Mouse (Mus musculus) liver, embryonic 11.5 days (tissue): ENCODE measurements around the gene Phospho1. TPM values are rescaled to one million over a fixed set of nuclear protein-coding genes. Genes with fewer than 3 reads are reported as not detected.
A peak's percentile ranks its signal among the peaks of the same experiment; 100 is the strongest.

Experiments used
- ATAC-seq: fragments of 200-750 bp; cut with Nextera tagmentation; replicated peaks from 2 replicates; pipeline ENCODE4 v1.8.0; 2017; ENCODE audit warnings: moderate number of reproducible peaks, mild to moderate bottlenecking, moderate TSS enrichment, moderate library complexity; ENCODE audit not compliant: low FRiP score
- DNase-seq: peaks from one replicate; pipeline ENCODE4 v3.0.0-alpha.2; 2017; ENCODE audit warnings: low spot score
- H3K27ac ChIP-seq: fragments of 300-500 bp; sonication (generic); 2 replicates; pipeline ENCODE4 v1.5.1; 2014; ENCODE audit warnings: mild to moderate bottlenecking, low read depth, low read length, control low read depth
- H3K27me3 ChIP-seq: fragments of 300-500 bp; sonication (generic); replicated peaks from 2 replicates; pipeline ENCODE4 v1.6.1; 2014; ENCODE audit warnings: low read length, mixed read lengths; ENCODE audit not compliant: control insufficient read depth, insufficient read depth
- H3K36me3 ChIP-seq: fragments of 300-500 bp; sonication (generic); 2 replicates; pipeline ENCODE4 v1.6.1; 2014; ENCODE audit warnings: mild to moderate bottlenecking, low read length, moderate library complexity, mixed read lengths; ENCODE audit not compliant: control insufficient read depth, insufficient read depth
- H3K4me1 ChIP-seq: fragments of 300-500 bp; sonication (generic); replicated peaks from 2 replicates; pipeline ENCODE4 v1.6.1; 2014; ENCODE audit warnings: low read length, mixed read lengths; ENCODE audit not compliant: control insufficient read depth, insufficient read depth
- H3K4me2 ChIP-seq: fragments of 300-500 bp; sonication (generic); 2 replicates; pipeline ENCODE4 v1.6.1; 2014; ENCODE audit warnings: mild to moderate bottlenecking, control low read depth, moderate library complexity
- H3K4me3 ChIP-seq: fragments of 300-500 bp; sonication (generic); 2 replicates; pipeline ENCODE4 v1.5.1; 2014; ENCODE audit warnings: low read depth, low read length, control low read depth
- H3K9ac ChIP-seq: fragments of 300-500 bp; sonication (generic); 2 replicates; pipeline ENCODE4 v1.6.1; 2014; ENCODE audit warnings: low read depth, low read length, control low read depth
- H3K9me3 ChIP-seq: fragments of 300-500 bp; sonication (generic); 2 replicates; pipeline ENCODE4 v1.6.1; 2016; ENCODE audit warnings: low read length, inconsistent platforms, mixed read lengths; ENCODE audit not compliant: control insufficient read depth
- WGBS: fragments of 180-500 bp; shearing (Covaris S2); extraction: QIAGEN DNeasy Blood & Tissue Kit; methylation state at CpG from one replicate; pipeline ENCODE4 v1.1.7; 2014; 5-methylcytosine and 5-hydroxymethylcytosine counted together
- polyA plus RNA-seq: library from polyadenylated mRNA; unstranded; fragments of >200 nt; fragmentation: Nextera tagmentation; extraction: Ambion mirVana; gene quantifications from 2 replicates; pipeline ENCODE4 v1.2.1, GENCODE M21; 2014

Phospho1 gene
- polyA plus RNA-seq, 1 experiment from 2014 or later, result 0.74 TPM

DNA sequence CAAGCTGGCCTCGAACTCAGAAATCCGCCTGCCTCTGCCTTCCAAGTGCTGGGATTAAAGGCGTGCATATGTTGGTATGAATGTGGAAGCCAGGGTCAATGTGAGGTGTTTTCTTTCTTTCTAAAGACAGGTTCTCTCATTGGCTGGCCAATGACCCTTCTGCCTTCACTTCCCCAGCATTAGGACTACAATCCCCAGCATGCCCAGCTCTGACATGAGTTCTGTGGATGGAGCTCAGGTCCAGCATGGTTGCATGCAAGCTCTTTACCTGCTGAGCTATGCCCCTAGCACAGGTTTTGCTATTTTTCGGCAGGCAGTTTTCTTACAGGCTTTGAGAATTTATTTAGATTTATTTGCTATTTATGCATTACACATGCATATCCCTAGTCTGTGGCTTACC is 33.0 kb downstream of the Phospho1 start:
- Histone ChIP-seq H3K4me1 (peaks cover 17% of the 10 kb centered on the region), H3K4me2 (no peak overlapping the region), H3K36me3 (no peaks in the 10 kb centered on the region), H3K9me3 (no peaks in the 10 kb centered on the region), H3K9ac (no peak overlapping the region), H3K4me3 (no peak overlapping the region), H3K27me3 (0 out of 2 replicates have a peak, but pooled peaks cover 1% of the 10 kb centered on the region), H3K27ac (no peak overlapping the region)
- whole genome bisulfite sequencing, result 73% methylated on average over 4 of the region's 4 CpGs
- no peak for ATAC-seq
- no peak for DNase-seq

DNA sequence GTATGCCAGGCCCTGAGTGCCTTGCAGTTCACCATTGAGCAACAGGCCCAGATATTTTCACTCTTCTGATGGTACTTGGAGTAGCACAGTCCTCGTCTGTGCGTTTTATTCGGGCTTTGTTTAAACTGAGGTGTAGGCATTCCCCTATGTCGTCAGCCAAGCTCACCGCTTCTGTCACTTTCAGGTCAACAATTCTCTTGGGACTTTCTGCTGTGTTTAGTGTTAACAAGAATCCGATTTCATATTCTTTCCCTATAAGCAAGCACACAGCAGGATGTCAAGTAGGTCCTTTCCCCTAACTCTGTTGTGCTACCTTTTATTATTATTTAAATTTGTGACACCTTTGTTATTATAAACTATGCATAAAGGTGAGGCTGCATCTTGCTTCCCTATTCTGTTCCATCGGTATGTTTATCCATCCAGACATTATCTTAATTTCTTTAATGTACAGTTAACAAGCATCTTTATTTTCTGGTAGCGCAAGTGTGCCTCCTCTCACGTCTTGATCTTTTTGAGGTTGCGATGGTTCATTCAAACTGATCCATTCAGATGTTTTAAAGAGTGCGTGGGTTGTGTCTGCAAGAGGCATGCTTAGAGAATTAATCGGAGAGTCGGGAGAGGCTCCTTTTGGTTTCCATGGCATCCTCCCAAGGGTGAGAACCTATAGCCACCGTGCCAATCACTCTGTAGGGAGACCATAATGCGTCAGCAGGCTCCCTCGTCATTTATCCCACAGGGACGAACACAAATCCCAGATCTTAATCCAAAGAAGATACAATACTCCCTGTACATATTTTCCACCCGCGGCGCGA is 33.6 kb downstream of the Phospho1 start:
- Histone ChIP-seq H3K4me2 (peak overlapping the region; percentile 95), H3K4me1 (peaks cover 17% of the 10 kb centered on the region), H3K27me3 (no peaks in the 10 kb centered on the region), H3K9me3 (no peaks in the 10 kb centered on the region), H3K4me3 (peak overlapping the region; percentile 73), H3K36me3 (no peaks in the 10 kb centered on the region), H3K27ac (peak overlapping the region; percentile 99), H3K9ac (peak overlapping the region; percentile 77)
- 28% methylated on average over 21 of the region's 21 CpGs for WGBS
- DNase-seq (no peak), ATAC-seq (no peak)

DNA sequence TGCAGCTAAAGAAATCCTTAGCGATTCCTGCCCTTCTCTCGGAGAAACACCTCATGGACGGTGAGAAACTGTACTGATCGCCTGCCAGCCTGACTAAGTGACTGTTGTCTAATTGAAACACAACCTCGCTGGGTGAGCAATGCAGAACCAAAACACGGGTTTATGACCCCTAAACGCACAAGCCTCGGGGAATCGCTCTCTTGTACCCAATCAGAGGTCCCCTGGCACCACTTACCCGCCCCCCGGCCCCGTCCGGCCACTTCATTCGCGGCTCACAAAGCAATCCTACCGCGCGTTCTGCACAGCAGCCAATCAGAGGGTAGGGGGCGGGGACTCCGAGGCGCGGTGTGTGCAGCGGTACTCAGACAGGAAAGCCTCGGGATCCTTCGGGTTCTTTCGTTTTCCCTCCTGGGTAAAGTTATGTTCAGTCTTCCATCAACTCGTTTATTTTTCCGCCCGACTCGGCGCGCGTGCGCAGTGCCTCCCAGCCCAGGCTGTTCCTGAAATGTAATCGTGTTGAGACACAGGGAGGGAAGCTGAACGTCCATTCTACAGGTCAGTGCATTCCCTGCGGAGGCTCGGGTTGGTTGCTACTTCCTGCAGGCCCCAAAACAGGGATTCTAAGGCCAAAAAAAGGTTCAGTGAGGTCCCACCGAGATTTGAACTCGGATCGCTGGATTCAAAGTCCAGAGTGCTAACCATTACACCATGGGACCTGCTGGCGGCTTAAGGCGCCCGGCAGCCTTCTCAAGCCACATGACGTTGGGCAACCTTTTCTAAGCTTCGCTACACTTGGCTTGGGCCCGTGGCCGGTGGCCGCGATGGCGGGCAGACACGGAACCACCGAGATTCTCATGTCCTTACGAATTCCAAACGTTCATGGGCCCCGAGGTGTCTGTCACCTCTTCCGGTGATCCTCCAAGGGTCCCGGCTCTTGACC is 34.5 kb downstream of the Phospho1 start:
- Histone ChIP-seq H3K4me1 (peaks cover 17% of the 10 kb centered on the region), H3K4me2 (peak overlapping the region; percentile 95), H3K9ac (peak overlapping the region; percentile 91), H3K4me3 (peak overlapping the region; percentile 73), H3K27me3 (no peaks in the 10 kb centered on the region), H3K27ac (peak overlapping the region; percentile 99), H3K36me3 (no peaks in the 10 kb centered on the region), H3K9me3 (no peaks in the 10 kb centered on the region)
- DNase-seq (peak; percentile 95), ATAC-seq (peak; percentile 95)
- under 1% methylated on average over 58 of the region's 58 CpGs for WGBS

DNA sequence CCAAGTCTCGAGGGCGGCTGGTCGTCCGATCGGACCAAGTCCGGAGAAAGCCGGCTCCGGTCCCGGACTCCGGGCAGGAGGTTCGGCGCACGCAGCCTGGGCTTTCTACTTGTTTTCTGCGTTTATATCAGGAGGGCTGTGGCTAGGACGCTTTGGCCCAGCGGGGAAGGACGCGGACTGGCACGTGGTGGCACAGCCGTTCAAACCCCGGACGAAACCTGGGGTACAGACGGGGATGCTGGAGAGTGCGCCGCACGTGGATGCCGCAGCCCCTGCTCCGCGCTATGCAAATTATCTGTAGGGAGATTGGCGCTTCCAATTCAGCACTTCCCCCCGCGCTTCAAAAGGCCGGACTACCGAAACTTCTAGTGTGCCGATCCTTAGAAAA is 35.2 kb downstream of the Phospho1 start:
- Histone ChIP-seq H3K27me3 (no peaks in the 10 kb centered on the region), H3K27ac (peak overlapping the region; percentile 99), H3K9me3 (no peaks in the 10 kb centered on the region), H3K4me1 (peaks cover 17% of the 10 kb centered on the region), H3K36me3 (no peaks in the 10 kb centered on the region), H3K9ac (peak overlapping the region; percentile 91), H3K4me3 (peak overlapping the region; percentile 73), H3K4me2 (peak overlapping the region; percentile 95)
- ATAC-seq (peak; percentile 61), DNase-seq (peak; percentile 83)
- under 1% methylated on average over 35 of the region's 35 CpGs for WGBS

DNA sequence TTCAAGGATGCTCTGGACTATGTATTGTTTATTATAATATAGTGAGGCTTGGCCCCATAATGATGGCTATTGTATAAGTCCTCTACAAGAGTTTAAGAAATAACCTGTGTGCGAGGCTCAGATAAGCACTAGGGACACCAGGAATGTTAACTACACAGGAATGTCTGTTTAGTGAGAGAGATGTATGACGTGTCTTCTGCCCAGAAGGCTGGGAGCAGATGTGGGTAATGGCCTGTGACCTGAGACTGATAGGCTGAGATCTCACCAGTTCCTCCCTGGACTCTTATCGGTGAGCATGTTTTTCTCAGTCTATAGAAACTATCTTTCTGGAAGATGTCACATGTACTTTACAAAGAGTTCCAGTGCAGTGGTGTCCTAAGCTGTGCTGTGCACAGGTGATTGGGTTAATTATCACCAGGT is 35.8 kb downstream of the Phospho1 start:
- H3K36me3 ChIP-seq, result no peaks in the 10 kb centered on the region
- peaks cover 17% of the 10 kb centered on the region for H3K4me1 ChIP-seq
- peak overlapping the region; percentile 91 for H3K9ac ChIP-seq
- peak overlapping the region; percentile 99 for H3K27ac ChIP-seq
- peak overlapping the region; percentile 95 for H3K4me2 ChIP-seq
- peak overlapping the region; percentile 73 for H3K4me3 ChIP-seq
- no peaks in the 10 kb centered on the region for H3K9me3 ChIP-seq
- ATAC-seq (peak; percentile 64), DNase-seq (no peak)
- no peaks in the 10 kb centered on the region for H3K27me3 ChIP-seq
- WGBS, result 12% methylated on average over 3 of the region's 3 CpGs

DNA sequence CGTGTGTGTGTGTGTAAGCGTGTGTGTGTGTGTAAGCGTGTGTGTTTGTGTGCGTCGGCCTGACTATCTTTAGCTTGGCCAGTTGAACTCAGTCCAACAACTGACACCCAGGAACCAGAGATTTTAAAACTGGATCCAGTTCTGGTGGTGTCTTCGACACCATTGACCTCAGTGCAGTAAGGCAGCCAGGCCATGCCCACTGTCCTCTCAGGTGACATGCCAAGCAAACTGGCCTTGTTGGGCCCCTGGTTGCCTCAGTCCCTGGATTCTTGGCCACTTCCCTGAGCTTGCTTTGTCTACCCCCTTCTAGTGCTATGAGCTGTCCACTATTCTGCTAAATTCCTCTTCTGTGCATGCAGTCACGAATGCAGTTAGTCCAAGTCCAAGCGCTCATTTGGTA is 37.1 kb downstream of the Phospho1 start:
- H3K4me1 ChIP-seq, result peaks cover 17% of the 10 kb centered on the region
- no peak overlapping the region for H3K9ac ChIP-seq
- H3K9me3 ChIP-seq, result no peaks in the 10 kb centered on the region
- no peak for ATAC-seq
- H3K4me3 ChIP-seq, result no peak overlapping the region
- no peaks in the 10 kb centered on the region for H3K36me3 ChIP-seq
- 90% methylated on average over 8 of the region's 8 CpGs for WGBS
- no peak for DNase-seq
- 0 out of 2 replicates have a peak overlapping the region, but pooled peaks have one; percentile 6 for H3K4me2 ChIP-seq
- H3K27ac ChIP-seq, result peak overlapping the region; percentile 49; the same call in 1 of the 2 replicates
- no peaks in the 10 kb centered on the region for H3K27me3 ChIP-seq

DNA sequence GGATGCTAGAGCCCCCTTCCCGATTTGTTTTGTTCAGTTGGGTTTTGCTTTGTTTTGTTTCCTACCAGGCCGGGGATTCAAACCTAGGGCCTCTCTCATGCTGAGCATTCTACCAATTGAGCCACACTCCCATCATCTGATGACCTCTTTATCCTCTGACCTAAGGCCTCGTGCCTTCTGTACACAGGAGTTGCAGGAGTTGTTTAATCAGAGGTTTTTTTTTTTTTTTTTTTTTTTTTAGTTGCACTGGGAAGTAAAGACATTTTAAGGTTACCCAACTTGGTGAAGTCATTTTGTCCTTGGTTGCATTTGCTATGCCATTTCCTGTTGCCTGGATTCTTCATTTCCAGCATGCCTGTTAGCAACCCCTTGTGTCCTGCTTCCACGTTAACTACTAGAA is 45.1 kb downstream of the Phospho1 start:
- Histone ChIP-seq H3K4me1 (peaks cover 8% of the 10 kb centered on the region), H3K4me2 (no peak overlapping the region), H3K36me3 (no peaks in the 10 kb centered on the region), H3K27ac (no peak overlapping the region), H3K4me3 (no peak overlapping the region), H3K27me3 (no peaks in the 10 kb centered on the region; the same call in 1 of the 2 replicates), H3K9me3 (no peaks in the 10 kb centered on the region), H3K9ac (no peak overlapping the region)
- ATAC-seq, result no peak
- WGBS, result 72% methylated on average over 4 of the region's 4 CpGs
- no peak for DNase-seq

DNA sequence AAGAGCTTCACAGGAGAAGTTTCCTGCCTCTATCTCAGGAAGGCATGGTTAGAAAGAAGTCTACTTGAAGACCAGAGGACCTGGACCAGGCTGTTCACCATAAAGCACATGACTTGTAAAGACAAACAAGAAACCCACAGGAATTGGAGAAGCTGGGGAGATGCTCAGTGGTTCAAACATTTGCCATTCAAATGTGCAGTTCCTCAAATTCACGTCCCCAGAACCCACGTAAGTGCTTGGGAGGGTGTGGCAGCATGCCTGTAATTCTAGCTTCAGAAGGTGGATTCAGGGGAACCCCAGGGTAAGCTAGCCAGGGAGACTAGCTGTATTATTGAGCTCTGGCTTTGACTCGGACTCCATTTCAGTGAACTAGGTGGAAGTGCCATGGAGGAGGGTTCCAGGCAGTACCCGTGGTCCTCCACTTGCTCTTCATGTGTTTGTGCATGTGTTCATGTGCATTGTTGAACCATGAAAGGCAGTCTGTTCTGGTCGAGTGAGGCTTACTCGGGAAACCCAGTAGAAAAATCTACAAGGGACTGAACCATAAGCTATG is 45.7 kb downstream of the Phospho1 start:
- no peaks in the 10 kb centered on the region for H3K36me3 ChIP-seq
- no peaks in the 10 kb centered on the region; the same call in 1 of the 2 replicates for H3K27me3 ChIP-seq
- H3K4me3 ChIP-seq, result no peak overlapping the region
- H3K4me1 ChIP-seq, result peaks cover 8% of the 10 kb centered on the region
- WGBS, result 67% methylated on average over 6 of the region's 6 CpGs
- H3K27ac ChIP-seq, result no peak overlapping the region
- no peaks in the 10 kb centered on the region for H3K9me3 ChIP-seq
- no peak overlapping the region for H3K9ac ChIP-seq
- DNase-seq (no peak), ATAC-seq (no peak)
- no peak overlapping the region for H3K4me2 ChIP-seq
